Mouse (Mus musculus): ENCODE data around the gene Ppp1r1a. TPM values are rescaled to one million over a fixed set of nuclear protein-coding genes. Genes with fewer than 3 reads are reported as not detected.

Ppp1r1a gene
- total and polyA plus RNA-seq, 2 experiments from 2014 or later = 156 to 230 TPM

- ATAC-seq (ENCODE audit: low FRiP score) (no peak), DNase-seq (ENCODE audit: low spot score) (no peak)
- no peaks in the 10 kb centered on the region for H3K36me3 ChIP-seq (ENCODE audit: insufficient read depth, low read length)
- H3K9ac ChIP-seq (replicated peaks; ENCODE audit: low read length, poor library complexity, severe bottlenecking) = no peak overlapping the region
- 69% methylated on average over 1 of the region's 1 CpGs for WGBS
- no peak for TF ChIP-seq CTCF (IDR thresholded peaks at IDR 0.05)
- no peak overlapping the region for H3K4me2 ChIP-seq (ENCODE audit: low read depth, low read length, poor library complexity, severe bottlenecking)
- H3K27ac ChIP-seq (ENCODE audit: low read depth, low read length) = no peak overlapping the region
- no peaks in the 10 kb centered on the region for H3K9me3 ChIP-seq (ENCODE audit: low read length)
- H3K27me3 ChIP-seq (ENCODE audit: insufficient read depth, low read length) = no peaks in the 10 kb centered on the region
- H3K4me1 ChIP-seq (ENCODE audit: insufficient read depth, low read length) = peaks cover 8% of the 10 kb centered on the region; the same call in 1 of the 2 replicates
- H3K4me3 ChIP-seq (ENCODE audit: low read depth, low read length) = no peak overlapping the region
Measured at GRCm38 (mm10) chr15:103500723-103501122, 37.1 kb downstream of the Ppp1r1a start.

- H3K4me2 ChIP-seq (ENCODE audit: low read depth, low read length, poor library complexity, severe bottlenecking) = no peak overlapping the region
- no peak overlapping the region for H3K9ac ChIP-seq (replicated peaks; ENCODE audit: low read length, poor library complexity, severe bottlenecking)
- ATAC-seq (ENCODE audit: low FRiP score) (no peak), DNase-seq (ENCODE audit: low spot score) (no peak)
- no peaks in the 10 kb centered on the region for H3K9me3 ChIP-seq (ENCODE audit: low read length)
- WGBS = 37% methylated on average over 3 of the region's 3 CpGs
- H3K27me3 ChIP-seq (ENCODE audit: insufficient read depth, low read length) = no peaks in the 10 kb centered on the region
- H3K4me3 ChIP-seq (ENCODE audit: low read depth, low read length) = no peak overlapping the region
- H3K27ac ChIP-seq (ENCODE audit: low read depth, low read length) = no peak overlapping the region
- H3K36me3 ChIP-seq (ENCODE audit: insufficient read depth, low read length) = no peaks in the 10 kb centered on the region
- no peak for TF ChIP-seq CTCF (IDR thresholded peaks at IDR 0.05)
- no peaks in the 10 kb centered on the region for H3K4me1 ChIP-seq (ENCODE audit: insufficient read depth, low read length)
Measured at GRCm38 (mm10) chr15:103498157-103498556, 39.6 kb downstream of the Ppp1r1a start.

GRCm38 (mm10) chr15:103496204-103497140, 41.3 kb downstream of the Ppp1r1a start:
- Histone ChIP-seq H3K4me1 (ENCODE audit: insufficient read depth, low read length) (peaks cover 2% of the 10 kb centered on the region; the same call in 1 of the 2 replicates), H3K27me3 (ENCODE audit: insufficient read depth, low read length) (no peaks in the 10 kb centered on the region), H3K9ac (replicated peaks; ENCODE audit: low read length, poor library complexity, severe bottlenecking) (no peak overlapping the region), H3K4me2 (ENCODE audit: low read depth, low read length, poor library complexity, severe bottlenecking) (no peak overlapping the region), H3K9me3 (ENCODE audit: low read length) (no peaks in the 10 kb centered on the region), H3K36me3 (ENCODE audit: insufficient read depth, low read length) (no peaks in the 10 kb centered on the region), H3K4me3 (ENCODE audit: low read depth, low read length) (no peak overlapping the region), H3K27ac (ENCODE audit: low read depth, low read length) (no peak overlapping the region)
- ATAC-seq (ENCODE audit: low FRiP score) (no peak), DNase-seq (ENCODE audit: low spot score) (no peak)
- no peak for TF ChIP-seq CTCF (IDR thresholded peaks at IDR 0.05)
- WGBS = 76% methylated on average over 10 of the region's 10 CpGs

GRCm38 (mm10) chr15:103488336-103488735, 49.5 kb downstream of the Ppp1r1a start:
- DNase-seq (ENCODE audit: low spot score) = no peak
- Histone ChIP-seq H3K9me3 (ENCODE audit: low read length) (no peaks in the 10 kb centered on the region), H3K9ac (replicated peaks; ENCODE audit: low read length, poor library complexity, severe bottlenecking) (no peak overlapping the region)

GRCm38 (mm10) chr15:103486658-103487057, 51.1 kb downstream of the Ppp1r1a start:
- Histone ChIP-seq H3K4me2 (ENCODE audit: low read depth, low read length, poor library complexity, severe bottlenecking) (no peak overlapping the region), H3K27me3 (ENCODE audit: insufficient read depth, low read length) (no peaks in the 10 kb centered on the region), H3K9me3 (ENCODE audit: low read length) (no peaks in the 10 kb centered on the region), H3K4me3 (ENCODE audit: low read depth, low read length) (no peak overlapping the region), H3K36me3 (ENCODE audit: insufficient read depth, low read length) (no peaks in the 10 kb centered on the region), H3K9ac (replicated peaks; ENCODE audit: low read length, poor library complexity, severe bottlenecking) (no peak overlapping the region), H3K27ac (ENCODE audit: low read depth, low read length) (no peak overlapping the region), H3K4me1 (ENCODE audit: insufficient read depth, low read length) (peaks cover 2% of the 10 kb centered on the region; the same call in 1 of the 2 replicates)
- 74% methylated on average over 1 of the region's 1 CpGs for WGBS
- ATAC-seq (ENCODE audit: low FRiP score) = no peak
- no peak for TF ChIP-seq CTCF (IDR thresholded peaks at IDR 0.05)
- DNase-seq (ENCODE audit: low spot score) = no peak

More at GRCm38 (mm10) chr15:103488336-103488735, 49.5 kb downstream of the Ppp1r1a start:
- Histone ChIP-seq H3K27me3 (ENCODE audit: insufficient read depth, low read length) (no peaks in the 10 kb centered on the region), H3K4me2 (ENCODE audit: low read depth, low read length, poor library complexity, severe bottlenecking) (no peak overlapping the region), H3K4me3 (ENCODE audit: low read depth, low read length) (no peak overlapping the region), H3K27ac (ENCODE audit: low read depth, low read length) (no peak overlapping the region), H3K36me3 (ENCODE audit: insufficient read depth, low read length) (no peaks in the 10 kb centered on the region), H3K4me1 (ENCODE audit: insufficient read depth, low read length) (peaks cover 4% of the 10 kb centered on the region)
- WGBS = 54% methylated on average over 4 of the region's 4 CpGs
- TF ChIP-seq CTCF (IDR thresholded peaks at IDR 0.05) = no peak
- no peak for ATAC-seq (ENCODE audit: low FRiP score)

- Histone ChIP-seq H3K36me3 (ENCODE audit: insufficient read depth, low read length) (no peaks in the 10 kb centered on the region), H3K9me3 (ENCODE audit: low read length) (no peaks in the 10 kb centered on the region), H3K4me2 (ENCODE audit: low read depth, low read length, poor library complexity, severe bottlenecking) (no peak overlapping the region), H3K9ac (replicated peaks; ENCODE audit: low read length, poor library complexity, severe bottlenecking) (no peak overlapping the region), H3K27ac (ENCODE audit: low read depth, low read length) (no peak overlapping the region), H3K4me1 (ENCODE audit: insufficient read depth, low read length) (peaks cover 2% of the 10 kb centered on the region; the same call in 1 of the 2 replicates), H3K4me3 (ENCODE audit: low read depth, low read length) (no peak overlapping the region), H3K27me3 (ENCODE audit: insufficient read depth, low read length) (no peaks in the 10 kb centered on the region)
- TF ChIP-seq CTCF (IDR thresholded peaks at IDR 0.05) = no peak
- no peak for DNase-seq (ENCODE audit: low spot score)
- ATAC-seq (ENCODE audit: low FRiP score) = no peak; the same call in 1 of the 2 replicates
- 19% methylated on average over 3 of the region's 3 CpGs for WGBS
Measured at GRCm38 (mm10) chr15:103485106-103485505, 52.7 kb downstream of the Ppp1r1a start.
